Mouse (Mus musculus): ENCODE results near the gene Sh2d3c. TPM values are rescaled to one million over a fixed set of nuclear protein-coding genes. Genes with fewer than 3 reads are reported as not detected.

Sh2d3c gene
- polyA plus RNA-seq, 1 experiment from 2014 or later, result 8.3 TPM

GRCm38 (mm10) chr2:32791297-32791696 is 70.4 kb downstream of the Sh2d3c start:
- Histone ChIP-seq H3K9me3 (ENCODE audit: low read length) (no peaks in the 10 kb centered on the region), H3K4me1 (ENCODE audit: insufficient read depth) (no peaks in the 10 kb centered on the region), H3K36me3 (replicated peaks; ENCODE audit: insufficient read depth, low read length) (no peaks in the 10 kb centered on the region), H3K4me3 (ENCODE audit: low read depth, low read length) (no peak overlapping the region), H3K4me2 (ENCODE audit: low read depth, low read length) (no peak overlapping the region), H3K27me3 (ENCODE audit: insufficient read depth, low read length) (no peaks in the 10 kb centered on the region), H3K9ac (replicated peaks) (no peak overlapping the region), H3K27ac (ENCODE audit: low read depth) (no peak overlapping the region)
- WGBS (ENCODE audit: insufficient replicate concordance), result 69% methylated on average over 6 of the region's 6 CpGs
- ATAC-seq (no peak), DNase-seq (no peak)
- TF ChIP-seq EP300 (IDR thresholded peaks at IDR 0.05; ENCODE audit: low read depth), result no peak
- no peak for TF ChIP-seq CTCF (IDR thresholded peaks at IDR 0.05; ENCODE audit: low read depth)

GRCm38 (mm10) chr2:32795748-32796418 is 75.0 kb downstream of the Sh2d3c start:
- no peak for TF ChIP-seq CTCF (IDR thresholded peaks at IDR 0.05; ENCODE audit: low read depth)
- no peak for TF ChIP-seq EP300 (IDR thresholded peaks at IDR 0.05; ENCODE audit: low read depth)
- no peaks in the 10 kb centered on the region for H3K4me1 ChIP-seq (ENCODE audit: insufficient read depth)
- no peak overlapping the region for H3K4me3 ChIP-seq (ENCODE audit: low read depth, low read length)
- H3K36me3 ChIP-seq (replicated peaks; ENCODE audit: insufficient read depth, low read length), result peaks cover 2% of the 10 kb centered on the region; the same call in 1 of the 2 replicates
- DNase-seq, result no peak
- no peak overlapping the region for H3K27ac ChIP-seq (ENCODE audit: low read depth)
- no peak overlapping the region for H3K9ac ChIP-seq (replicated peaks)
- 88% methylated on average over 13 of the region's 13 CpGs for WGBS (ENCODE audit: insufficient replicate concordance)
- no peaks in the 10 kb centered on the region for H3K27me3 ChIP-seq (ENCODE audit: insufficient read depth, low read length)
- H3K4me2 ChIP-seq (ENCODE audit: low read depth, low read length), result no peak overlapping the region
- no peak for ATAC-seq
- H3K9me3 ChIP-seq (ENCODE audit: low read length), result no peaks in the 10 kb centered on the region

- peaks cover 2% of the 10 kb centered on the region; the same call in 1 of the 2 replicates for H3K36me3 ChIP-seq (replicated peaks; ENCODE audit: insufficient read depth, low read length)
- ATAC-seq, result no peak
Measured at GRCm38 (mm10) chr2:32798251-32798962, 77.6 kb downstream of the Sh2d3c start.

More at GRCm38 (mm10) chr2:32798251-32798962, 77.6 kb downstream of the Sh2d3c start:
- H3K9ac ChIP-seq (replicated peaks), result no peak overlapping the region
- H3K4me3 ChIP-seq (ENCODE audit: low read depth, low read length), result no peak overlapping the region
- no peaks in the 10 kb centered on the region for H3K27me3 ChIP-seq (ENCODE audit: insufficient read depth, low read length)
- no peak for DNase-seq
- TF ChIP-seq EP300 (IDR thresholded peaks at IDR 0.05; ENCODE audit: low read depth) (no peak), CTCF (IDR thresholded peaks at IDR 0.05; ENCODE audit: low read depth) (no peak)
- H3K27ac ChIP-seq (ENCODE audit: low read depth), result no peak overlapping the region
- no peaks in the 10 kb centered on the region for H3K4me1 ChIP-seq (ENCODE audit: insufficient read depth)
- no peaks in the 10 kb centered on the region for H3K9me3 ChIP-seq (ENCODE audit: low read length)
- no peak overlapping the region for H3K4me2 ChIP-seq (ENCODE audit: low read depth, low read length)
- WGBS (ENCODE audit: insufficient replicate concordance), result 60% methylated on average over 10 of the region's 10 CpGs

MicroRNAs within 50 kb of the gene (microRNA counts, 519-probe panel; counts per million panel counts)
- microRNA mmu-miR-2861, result not detected

Small RNA genes lying within 50 kb of the gene (microRNA-seq; reads per million reads assigned to microRNA genes)
- gene Gm47291, result not detected
- not detected for gene Mir2861
- gene Mir3960, result not detected
- gene Mir8093, result not detected

Other genes starting within 250 kb of the Sh2d3c start
- 4.8 and 6.1 TPM in 2 replicates for gene Fam102a, start 185.7 kb upstream of the Sh2d3c start, polyA plus RNA-seq (2015; fragmentation: Nextera tagmentation; extraction: Ambion mirVana)
- 37.0 and 41.7 TPM in 2 replicates for gene Dpm2, start 150.2 kb upstream of the Sh2d3c start, polyA plus RNA-seq (2015; fragmentation: Nextera tagmentation; extraction: Ambion mirVana)
- gene Pip5kl1, start 146.3 kb upstream of the Sh2d3c start, polyA plus RNA-seq (2015; fragmentation: Nextera tagmentation; extraction: Ambion mirVana), result not detected in 2 replicates
- gene 9430097D07Rik, start 145.4 kb upstream of the Sh2d3c start, polyA plus RNA-seq (2015; fragmentation: Nextera tagmentation; extraction: Ambion mirVana), result not detected in 2 replicates
- gene St6galnac4, start 134.0 kb upstream of the Sh2d3c start, polyA plus RNA-seq (2015; fragmentation: Nextera tagmentation; extraction: Ambion mirVana), result 4.3 and 5.8 TPM in 2 replicates
- gene St6galnac6, start 121.3 kb upstream of the Sh2d3c start, polyA plus RNA-seq (2015; fragmentation: Nextera tagmentation; extraction: Ambion mirVana), result 14.0 and 15.9 TPM in 2 replicates
- gene Ak1, start 99.3 kb upstream of the Sh2d3c start, polyA plus RNA-seq (2015; fragmentation: Nextera tagmentation; extraction: Ambion mirVana), result 1.3 and 5.9 TPM in 2 replicates
- 29.9 and 30.2 TPM in 2 replicates for gene Eng, start 74.5 kb upstream of the Sh2d3c start, polyA plus RNA-seq (2015; fragmentation: Nextera tagmentation; extraction: Ambion mirVana)
- gene Fpgs, start 16.9 kb upstream of the Sh2d3c start, polyA plus RNA-seq (2015; fragmentation: Nextera tagmentation; extraction: Ambion mirVana), result 85.3 and 95.9 TPM in 2 replicates
- gene Cdk9, start 8.0 kb upstream of the Sh2d3c start, polyA plus RNA-seq (2015; fragmentation: Nextera tagmentation; extraction: Ambion mirVana), result 49.5 and 53.7 TPM in 2 replicates
- not detected in 2 replicates for gene 6330409D20Rik, start 20.0 kb downstream of the Sh2d3c start, polyA plus RNA-seq (2015; fragmentation: Nextera tagmentation; extraction: Ambion mirVana)
- gene Tor2a, start 36.2 kb downstream of the Sh2d3c start, polyA plus RNA-seq (2015; fragmentation: Nextera tagmentation; extraction: Ambion mirVana), result 34.6 and 34.7 TPM in 2 replicates
- gene Ttc16, start 54.6 kb downstream of the Sh2d3c start, polyA plus RNA-seq (2015; fragmentation: Nextera tagmentation; extraction: Ambion mirVana), result 0.08 TPM in 1 of 2 replicates, not detected in the other
- gene Ptrh1, start 54.7 kb downstream of the Sh2d3c start, polyA plus RNA-seq (2015; fragmentation: Nextera tagmentation; extraction: Ambion mirVana), result 1.1 TPM in 2 replicates
- gene Cfap157, start 63.4 kb downstream of the Sh2d3c start, polyA plus RNA-seq (2015; fragmentation: Nextera tagmentation; extraction: Ambion mirVana), result 0.25 TPM in 1 of 2 replicates, not detected in the other
- gene Stxbp1, start 126.2 kb downstream of the Sh2d3c start, polyA plus RNA-seq (2015; fragmentation: Nextera tagmentation; extraction: Ambion mirVana), result 2.1 and 2.3 TPM in 2 replicates
- gene Fam129b, start 155.1 kb downstream of the Sh2d3c start, polyA plus RNA-seq (2015; fragmentation: Nextera tagmentation; extraction: Ambion mirVana), result 5.2 and 5.9 TPM in 2 replicates
- 103 and 104 TPM in 2 replicates for gene Rpl12, start 240.5 kb downstream of the Sh2d3c start, polyA plus RNA-seq (2015; fragmentation: Nextera tagmentation; extraction: Ambion mirVana)
- gene Lrsam1, start 240.6 kb downstream of the Sh2d3c start, polyA plus RNA-seq (2015; fragmentation: Nextera tagmentation; extraction: Ambion mirVana), result 1.3 and 1.6 TPM in 2 replicates